Mouse (Mus musculus) kidney, embryonic 14.5 days (tissue): ENCODE data around the gene Col6a5. TPM values are rescaled to one million over a fixed set of nuclear protein-coding genes. Genes with fewer than 3 reads are reported as not detected.
"Not testable (repeated sequence)": the region's sequence is repeated elsewhere in the genome, so short reads cannot be mapped to it uniquely, and the experiment has no call there.

ENCODE experiments used
- ATAC-seq: fragments of 200-750 bp; cut with Nextera tagmentation; 2 replicates; pipeline ENCODE4 v1.8.0; 2017; ENCODE audit warnings: moderate number of reproducible peaks, mild to moderate bottlenecking, moderate TSS enrichment, moderate library complexity; ENCODE audit not compliant: low FRiP score, low TSS enrichment
- H3K27ac ChIP-seq: fragments of 300-500 bp; sonication (generic); 2 replicates; pipeline ENCODE4 v1.5.1; 2014; ENCODE audit warnings: low read depth, mild to moderate bottlenecking, low read length, moderate library complexity, mixed read lengths
- H3K27me3 ChIP-seq: fragments of 300-500 bp; sonication (generic); 2 replicates; pipeline ENCODE4 v1.6.1; 2014; ENCODE audit warnings: mild to moderate bottlenecking, low read length; ENCODE audit not compliant: control insufficient read depth, insufficient read depth
- H3K36me3 ChIP-seq: fragments of 300-500 bp; sonication (generic); 2 replicates; pipeline ENCODE4 v1.6.1; 2014; ENCODE audit warnings: low read length, mixed read lengths; ENCODE audit not compliant: control insufficient read depth, insufficient read depth
- H3K4me1 ChIP-seq: fragments of 300-500 bp; sonication (generic); 2 replicates; pipeline ENCODE4 v1.6.1; 2014; ENCODE audit warnings: low read length, mixed read lengths; ENCODE audit not compliant: control insufficient read depth, insufficient read depth
- H3K4me2 ChIP-seq: fragments of 300-500 bp; sonication (generic); replicated peaks from 2 replicates; pipeline ENCODE4 v1.6.1; 2014; ENCODE audit warnings: low read depth, mild to moderate bottlenecking, low read length
- H3K4me3 ChIP-seq: fragments of 300-500 bp; sonication (generic); 2 replicates; pipeline ENCODE4 v1.5.1; 2014; ENCODE audit warnings: mild to moderate bottlenecking, low read length
- H3K9ac ChIP-seq: fragments of 300-500 bp; sonication (generic); 2 replicates; pipeline ENCODE4 v1.6.1; 2014; ENCODE audit warnings: low read depth, mild to moderate bottlenecking, low read length, moderate library complexity
- H3K9me3 ChIP-seq: fragments of 300-500 bp; sonication (generic); 2 replicates; pipeline ENCODE4 v1.6.1; 2016; ENCODE audit warnings: low read length; ENCODE audit not compliant: control insufficient read depth
- WGBS: fragments of 180-500 bp; shearing (Covaris S2); extraction: QIAGEN DNeasy Blood & Tissue Kit; methylation state at CpG from one replicate; pipeline ENCODE4 v1.1.7; 2014; 5-methylcytosine and 5-hydroxymethylcytosine counted together
- polyA plus RNA-seq: library from polyadenylated mRNA; unstranded; fragments of >200 nt; fragmentation: Nextera tagmentation; extraction: Ambion mirVana; gene quantifications from 2 replicates; pipeline ENCODE4 v1.2.1, GENCODE M21; 2014

The Col6a5 gene
- polyA plus RNA-seq, 1 experiment from 2014 or later = 0.20 TPM

DNA sequence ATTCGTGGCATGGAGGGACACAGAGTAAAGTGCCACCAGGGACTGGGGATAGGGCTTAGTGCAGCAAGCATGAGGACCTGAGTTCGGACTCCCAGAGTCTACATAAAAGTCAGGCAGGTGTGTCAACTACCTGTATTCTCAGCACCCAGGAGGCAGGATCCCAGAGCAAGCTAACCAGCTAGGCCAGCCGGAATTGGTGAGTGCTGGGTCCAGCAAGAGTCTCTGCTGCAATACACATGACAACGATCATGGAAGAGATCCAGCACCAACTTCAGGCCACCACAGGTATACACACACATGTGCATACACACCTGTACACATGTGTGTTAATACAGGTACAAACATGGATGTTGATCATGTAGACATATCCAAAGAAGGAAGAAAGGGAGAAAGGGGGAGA is 112.0 kb downstream of the Col6a5 start:
- H3K36me3 ChIP-seq = no peaks in the 10 kb centered on the region
- 75% methylated on average over 4 of the region's 4 CpGs for WGBS

DNA sequence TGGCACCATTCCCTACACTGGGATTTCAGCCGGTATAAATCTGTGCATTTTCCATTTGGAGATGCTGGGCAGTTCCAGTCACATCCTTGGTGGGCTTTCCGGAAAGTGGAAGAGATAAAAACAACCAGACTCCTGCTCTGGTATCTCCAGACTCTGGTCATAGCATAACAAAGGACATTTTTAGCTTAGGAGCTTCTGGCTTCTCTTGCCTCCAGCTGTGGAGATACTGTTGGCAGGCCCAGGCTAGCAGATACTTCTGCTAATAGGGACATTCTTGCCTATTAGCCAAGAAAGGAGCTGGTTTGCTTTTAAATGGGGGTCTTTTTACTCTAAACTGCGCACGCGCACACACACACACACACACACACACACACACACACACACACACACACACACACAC is 113.2 kb downstream of the Col6a5 start:
- Histone ChIP-seq H3K4me1 (no peaks in the 10 kb centered on the region), H3K9me3 (no peaks in the 10 kb centered on the region), H3K36me3 (no peaks in the 10 kb centered on the region), H3K9ac (no peak overlapping the region), H3K4me2 (no peak overlapping the region), H3K4me3 (no peak overlapping the region), H3K27me3 (no peaks in the 10 kb centered on the region), H3K27ac (no peak overlapping the region)
- ATAC-seq = no peak
- WGBS = 96% methylated on average over 5 of the region's 5 CpGs

More for the DNA sequence above, 112.0 kb downstream of the Col6a5 start:
- H3K9me3 ChIP-seq = no peaks in the 10 kb centered on the region
- ATAC-seq = no peak
- no peak overlapping the region for H3K4me2 ChIP-seq
- no peak overlapping the region for H3K9ac ChIP-seq
- H3K4me3 ChIP-seq = no peak overlapping the region
- no peaks in the 10 kb centered on the region for H3K4me1 ChIP-seq
- no peak overlapping the region for H3K27ac ChIP-seq
- no peaks in the 10 kb centered on the region for H3K27me3 ChIP-seq

DNA sequence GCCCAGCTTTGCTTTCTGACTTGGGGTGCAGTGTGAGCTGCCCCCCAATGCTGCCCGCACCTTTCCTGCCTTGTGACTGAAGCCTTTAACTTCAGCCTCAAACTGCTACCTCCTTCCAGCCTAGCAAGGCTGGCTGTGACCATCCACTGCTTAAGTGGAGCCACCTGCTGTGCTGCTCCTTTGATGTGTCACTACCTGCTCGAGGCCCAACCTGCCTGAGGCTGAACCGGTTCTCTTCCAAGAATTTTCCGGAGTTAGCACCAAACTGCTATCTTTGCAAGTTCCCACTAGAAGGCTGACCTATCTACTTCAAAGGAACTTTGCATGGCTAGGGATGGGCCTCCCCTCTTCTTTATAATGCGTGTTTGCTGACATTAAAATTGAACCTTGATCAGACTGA is 119.1 kb downstream of the Col6a5 start:
- not testable (repeated sequence) for H3K4me3 ChIP-seq, H3K9ac ChIP-seq, ATAC-seq, H3K4me1 ChIP-seq, H3K27ac ChIP-seq, H3K4me2 ChIP-seq, H3K36me3 ChIP-seq, H3K9me3 ChIP-seq, H3K27me3 ChIP-seq
- WGBS = 55% methylated on average over 5 of the region's 5 CpGs

DNA sequence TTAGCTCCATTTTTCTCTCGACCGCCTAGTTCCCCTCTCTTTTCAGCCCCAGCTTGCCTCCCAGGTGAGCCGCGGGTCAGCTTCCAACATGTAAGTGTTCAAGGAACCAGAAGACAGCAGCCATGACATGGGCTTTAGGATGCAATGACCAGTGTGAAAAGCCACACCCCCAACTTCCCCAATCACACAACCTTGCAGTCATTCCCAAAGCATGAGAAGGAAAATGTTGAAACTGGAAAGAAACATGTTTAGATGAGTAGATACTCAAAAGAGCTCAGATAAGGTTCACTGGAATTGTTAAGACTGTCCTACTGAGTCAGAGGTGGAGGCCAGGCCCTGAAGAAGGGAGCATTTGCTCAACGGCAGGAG is 121.3 kb downstream of the Col6a5 start:
- no peak overlapping the region for H3K9ac ChIP-seq
- H3K4me2 ChIP-seq = no peak overlapping the region
- H3K4me1 ChIP-seq = peaks cover 7% of the 10 kb centered on the region; the same call in 1 of the 2 replicates
- WGBS = 62% methylated on average over 5 of the region's 5 CpGs
- H3K27ac ChIP-seq = no peak overlapping the region
- H3K36me3 ChIP-seq = no peaks in the 10 kb centered on the region
- H3K4me3 ChIP-seq = no peak overlapping the region
- no peaks in the 10 kb centered on the region for H3K27me3 ChIP-seq
- H3K9me3 ChIP-seq = no peaks in the 10 kb centered on the region
- no peak for ATAC-seq

DNA sequence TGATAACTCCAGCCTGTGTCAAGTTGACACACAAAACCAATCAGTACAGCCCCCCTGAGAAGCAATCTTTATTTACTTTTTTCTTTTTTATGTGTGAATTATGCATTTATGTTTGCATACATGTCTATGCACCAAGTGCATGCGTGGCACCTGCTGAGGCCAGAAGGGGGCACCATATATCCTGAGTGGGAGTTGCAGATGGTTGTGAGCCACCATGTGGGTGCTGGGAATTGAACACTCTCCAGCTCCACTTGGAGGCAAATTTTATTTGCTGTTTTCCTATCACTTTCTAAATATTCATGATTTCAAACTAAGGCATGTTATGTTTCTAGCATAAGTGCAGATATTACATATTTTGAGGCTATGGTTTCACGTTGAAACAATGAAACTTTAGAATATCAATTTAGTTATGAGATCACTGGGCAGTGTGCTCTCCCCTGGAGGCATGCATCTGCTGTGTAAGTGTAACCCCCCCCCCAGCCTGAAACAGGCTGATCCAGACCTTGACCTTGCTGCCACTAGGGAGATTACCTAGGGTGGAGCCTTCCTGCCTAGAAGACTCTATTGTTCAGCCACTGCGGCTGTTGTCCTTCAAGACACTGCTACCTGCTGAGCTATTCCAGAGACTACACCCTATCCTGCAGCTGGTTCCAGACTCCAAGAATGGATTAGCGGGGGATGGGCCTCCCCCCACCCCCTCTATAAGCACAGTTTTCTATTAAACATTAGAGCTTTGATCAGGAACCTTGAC is 121.9 kb downstream of the Col6a5 start:
- no peaks in the 10 kb centered on the region for H3K36me3 ChIP-seq
- no peak overlapping the region for H3K4me3 ChIP-seq
- peaks cover 7% of the 10 kb centered on the region; the same call in 1 of the 2 replicates for H3K4me1 ChIP-seq
- no peak for ATAC-seq
- H3K27me3 ChIP-seq = no peaks in the 10 kb centered on the region
- H3K9me3 ChIP-seq = no peaks in the 10 kb centered on the region
- no peak overlapping the region for H3K27ac ChIP-seq
- H3K9ac ChIP-seq = no peak overlapping the region
- H3K4me2 ChIP-seq = no peak overlapping the region
- 91% methylated on average over 4 of the region's 4 CpGs for WGBS

DNA sequence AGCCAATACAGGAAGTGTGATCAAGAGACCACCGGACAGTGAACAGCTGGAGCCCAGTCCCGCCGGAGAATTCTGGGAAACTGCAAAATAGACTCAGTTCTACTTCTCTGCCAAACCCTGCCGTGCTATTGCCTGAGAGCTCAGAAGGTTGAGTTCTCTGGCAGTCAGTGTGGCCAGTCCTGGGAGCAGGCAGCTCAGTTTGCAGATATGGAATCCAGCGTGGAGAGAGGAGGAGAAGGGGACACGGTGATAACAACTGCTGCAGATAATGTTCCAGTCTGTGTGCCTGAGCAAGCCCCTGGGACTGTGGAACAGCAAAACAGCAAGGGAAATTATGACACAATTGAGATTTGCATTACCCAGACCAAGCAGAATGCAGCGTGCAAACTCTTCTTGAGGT is 124.9 kb downstream of the Col6a5 start:
- no peak for ATAC-seq
- 39% methylated on average over 7 of the region's 7 CpGs for WGBS
- H3K9ac ChIP-seq = no peak overlapping the region
- no peaks in the 10 kb centered on the region for H3K27me3 ChIP-seq
- H3K36me3 ChIP-seq = no peaks in the 10 kb centered on the region
- H3K4me3 ChIP-seq = no peak overlapping the region
- H3K4me1 ChIP-seq = peaks cover 7% of the 10 kb centered on the region; the same call in 1 of the 2 replicates
- peak overlapping the region; percentile 17; the same call in 1 of the 2 replicates for H3K4me2 ChIP-seq
- peak overlapping the region; percentile 69; the same call in 1 of the 2 replicates for H3K27ac ChIP-seq
- no peaks in the 10 kb centered on the region for H3K9me3 ChIP-seq

DNA sequence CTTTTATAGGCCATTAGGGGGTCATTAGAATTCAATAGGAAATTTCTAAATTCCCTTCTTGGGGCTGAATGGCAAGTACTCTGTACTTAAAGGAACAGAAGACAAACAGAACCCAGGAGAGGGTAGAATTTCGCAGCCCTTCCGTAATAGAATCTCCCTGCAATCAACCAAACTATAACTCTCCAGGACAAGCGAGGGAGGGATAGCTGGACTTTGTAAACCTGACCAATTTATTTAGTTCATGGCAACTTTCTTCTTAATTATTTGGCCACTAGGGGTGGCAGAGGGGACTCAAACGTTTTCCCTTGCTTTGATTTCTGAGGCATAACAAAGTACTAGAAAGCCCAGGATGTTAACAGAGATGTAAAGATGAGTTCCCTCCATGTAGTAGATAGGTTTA is 125.6 kb downstream of the Col6a5 start:
- H3K27me3 ChIP-seq = no peaks in the 10 kb centered on the region
- peak; percentile 61 for ATAC-seq
- H3K9me3 ChIP-seq = no peaks in the 10 kb centered on the region
- no peak overlapping the region for H3K9ac ChIP-seq
- H3K36me3 ChIP-seq = no peaks in the 10 kb centered on the region
- 6% methylated on average over 4 of the region's 4 CpGs for WGBS
- no peak overlapping the region for H3K27ac ChIP-seq
- no peak overlapping the region for H3K4me3 ChIP-seq
- 0 out of 2 replicates have a peak overlapping the region, but pooled peaks have one; percentile 17 for H3K4me2 ChIP-seq
- peaks cover 7% of the 10 kb centered on the region; the same call in 1 of the 2 replicates for H3K4me1 ChIP-seq

DNA sequence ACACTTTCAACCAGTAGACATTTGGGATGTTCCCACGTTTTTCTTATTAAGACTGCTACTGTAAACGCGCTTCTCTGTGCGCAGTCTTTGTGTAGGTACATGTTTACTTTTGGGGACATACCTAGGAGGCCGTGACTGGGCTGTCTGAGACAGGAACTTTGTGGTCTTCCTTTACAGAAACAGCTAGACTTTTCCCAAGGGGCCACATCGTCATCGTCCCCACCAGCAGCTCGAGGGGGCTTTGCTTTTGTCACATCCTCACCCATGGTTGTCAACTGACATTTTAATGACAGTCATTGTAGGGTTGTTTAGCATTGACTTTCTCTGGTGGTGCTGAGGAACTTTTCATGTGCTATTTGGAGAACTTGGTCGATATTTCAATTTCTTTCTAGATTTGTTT is 129.2 kb downstream of the Col6a5 start:
- WGBS = 86% methylated on average over 9 of the region's 9 CpGs
- no peak for ATAC-seq
- Histone ChIP-seq H3K4me3 (no peak overlapping the region), H3K9ac (no peak overlapping the region), H3K9me3 (no peaks in the 10 kb centered on the region), H3K4me1 (peaks cover 14% of the 10 kb centered on the region), H3K27me3 (0 out of 2 replicates have a peak, but pooled peaks cover 3% of the 10 kb centered on the region), H3K27ac (no peak overlapping the region), H3K36me3 (no peaks in the 10 kb centered on the region), H3K4me2 (no peak overlapping the region)

DNA sequence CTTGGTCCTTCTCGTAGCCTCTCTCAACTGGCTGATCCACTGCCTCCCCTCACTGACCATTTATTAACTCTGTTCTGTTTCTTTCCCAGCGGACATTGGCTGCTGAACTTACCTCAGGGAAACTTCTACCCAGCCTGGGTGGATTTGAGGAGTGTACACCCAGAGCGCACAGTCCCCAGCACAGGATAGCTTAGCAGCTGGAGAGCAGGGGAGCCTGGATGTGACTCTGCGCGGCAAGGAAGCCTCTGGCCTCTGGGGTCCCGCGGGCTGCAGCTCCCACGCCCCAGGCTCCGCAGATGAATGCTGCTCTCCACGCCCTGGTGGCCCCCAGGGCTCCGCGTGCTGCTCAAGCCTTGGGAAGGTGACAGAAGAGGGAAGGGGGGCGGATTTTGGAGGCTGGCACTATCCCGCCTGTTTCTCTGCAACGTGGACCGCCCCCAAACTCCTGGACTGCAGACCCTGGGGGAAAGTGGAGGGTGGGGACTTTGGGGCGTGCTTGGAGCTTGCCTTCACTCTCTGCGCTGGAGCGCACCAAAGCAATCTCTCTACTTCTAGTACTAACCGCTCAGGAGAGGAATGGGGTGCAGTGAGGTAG is 132.6 kb downstream of the Col6a5 start, which contains the start of gene Col6a6:
TSS of gene Col6a6 (minus strand) at position 370 of the 595 bp plus-strand sequence.
- WGBS = 7% methylated on average over 20 of the region's 20 CpGs
- Histone ChIP-seq H3K27ac (no peak within 1 kb of the TSS; the same call in 1 of the 2 replicates), H3K9ac (peak within 1 kb of the TSS; percentile 40; the same call in 1 of the 2 replicates), H3K4me2 (peak within 1 kb of the TSS; percentile 45), H3K4me3 (peak within 1 kb of the TSS; percentile 30), H3K9me3 (no peaks in the 10 kb centered on the region), H3K27me3 (0 out of 2 replicates have a peak, but pooled peaks cover 3% of the 10 kb centered on the region), H3K36me3 (no peaks in the 10 kb centered on the region), H3K4me1 (peaks cover 7% of the 10 kb centered on the region)
- peak; percentile 82 for ATAC-seq
